Mouse (Mus musculus) cerebral cortex, adult 2 months (tissue): Measurements from ENCODE around the gene Sys1.

Experiments used
- WGBS: fragments of 180-500 bp; shearing (Covaris S2); methylation state at CpG from one replicate; pipeline ENCODE4 v1.1.7; 2018; 5-methylcytosine and 5-hydroxymethylcytosine counted together

Gene Sys1

DNA sequence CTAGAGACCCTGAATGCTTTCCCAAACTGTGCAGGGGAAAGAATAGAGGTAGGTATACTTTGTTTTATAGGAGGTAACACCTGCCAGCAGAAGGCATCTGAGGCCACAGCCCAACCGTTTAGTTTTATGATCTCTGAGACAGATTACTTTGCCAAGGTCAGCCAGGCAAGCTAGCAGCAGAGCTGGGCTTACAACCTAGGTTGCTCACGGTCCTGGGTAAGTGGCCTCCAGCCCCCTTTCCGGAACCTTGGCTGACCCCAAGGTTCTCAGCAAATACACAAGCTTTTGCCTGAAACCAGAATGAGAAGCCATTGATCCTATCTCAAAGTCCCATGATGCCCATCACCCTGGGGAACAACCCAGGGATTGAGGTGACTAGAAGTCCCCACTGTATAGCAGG, 22.1 kb upstream of the Sys1 start:
- 84% methylated on average over 3 of the region's 3 CpGs for WGBS

DNA sequence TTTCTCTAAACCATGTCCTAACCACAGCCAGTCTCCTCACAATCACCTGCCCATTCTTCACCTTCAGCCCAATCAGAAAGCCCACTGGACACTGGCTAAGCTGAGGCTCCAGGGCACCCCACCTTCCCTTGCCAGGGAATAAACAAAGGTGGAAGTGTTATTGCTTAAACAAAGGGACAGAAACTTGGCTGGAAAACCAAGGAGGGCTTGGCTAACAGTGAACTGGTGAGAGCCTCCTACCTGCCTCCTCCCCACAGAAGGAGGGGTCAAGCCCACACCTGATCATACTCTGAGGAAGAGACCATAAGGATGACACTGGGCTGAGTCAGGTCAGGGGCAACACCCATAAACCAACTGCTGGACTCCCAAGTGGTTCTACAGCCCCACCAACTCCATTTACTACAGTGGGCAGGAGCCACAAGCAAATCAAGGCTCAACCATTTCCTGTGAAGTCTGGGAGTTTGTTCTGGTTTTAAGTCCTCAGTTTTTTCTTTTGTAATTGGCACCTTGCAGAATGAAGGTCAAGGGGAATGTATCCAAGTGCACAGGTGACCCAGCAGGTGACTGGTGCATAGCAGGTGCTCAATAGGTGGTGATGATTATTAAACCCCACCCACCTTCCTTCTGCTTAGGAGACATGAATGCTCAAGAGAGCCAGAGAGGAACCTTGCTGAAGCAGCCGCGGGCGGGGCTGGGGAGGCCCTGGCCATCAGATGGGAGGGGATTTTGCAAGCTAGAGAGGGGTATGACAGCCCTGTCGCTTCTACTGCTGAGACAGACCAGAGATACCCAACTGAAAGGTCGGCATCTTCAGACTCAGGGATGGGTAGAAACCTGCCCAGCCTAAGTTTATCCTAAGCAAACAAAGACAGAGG, 21.3 kb upstream of the Sys1 start:
- WGBS: 61% methylated on average over 5 of the region's 5 CpGs

DNA sequence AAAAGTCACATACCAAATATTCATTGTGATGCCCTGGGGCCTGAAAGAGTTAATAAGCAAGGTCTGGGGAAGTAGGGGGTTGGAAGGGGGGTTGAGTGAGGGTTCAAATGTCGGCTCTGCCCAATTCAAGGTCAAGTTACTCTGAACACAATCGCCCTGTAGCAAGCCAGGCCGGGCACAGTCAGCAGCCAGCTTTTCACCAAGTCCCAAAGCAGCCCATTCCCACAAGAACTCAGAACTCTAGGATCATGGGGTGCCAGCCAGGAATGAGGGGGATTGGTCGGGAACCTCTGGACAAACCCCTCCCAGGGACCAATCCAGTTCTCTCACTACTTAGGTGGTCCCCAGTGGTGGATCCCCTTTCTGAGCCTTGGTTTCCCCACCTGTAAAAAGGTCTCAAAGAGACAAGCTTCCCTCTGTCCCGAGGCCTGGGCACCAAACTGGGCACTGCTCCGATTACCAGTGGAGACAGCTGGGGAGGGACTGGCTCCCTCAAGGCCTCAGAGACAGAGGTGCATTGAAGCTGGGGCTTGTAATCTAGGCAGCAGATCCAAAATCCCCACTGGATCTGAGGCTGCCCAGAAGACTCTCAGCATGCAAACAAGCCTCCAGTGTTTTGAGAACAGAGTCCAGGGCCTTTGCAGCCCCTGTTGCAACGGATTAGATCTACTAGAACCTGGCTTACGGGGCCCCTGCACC, 20.4 kb upstream of the Sys1 start:
- 50% methylated on average over 8 of the region's 8 CpGs for WGBS

DNA sequence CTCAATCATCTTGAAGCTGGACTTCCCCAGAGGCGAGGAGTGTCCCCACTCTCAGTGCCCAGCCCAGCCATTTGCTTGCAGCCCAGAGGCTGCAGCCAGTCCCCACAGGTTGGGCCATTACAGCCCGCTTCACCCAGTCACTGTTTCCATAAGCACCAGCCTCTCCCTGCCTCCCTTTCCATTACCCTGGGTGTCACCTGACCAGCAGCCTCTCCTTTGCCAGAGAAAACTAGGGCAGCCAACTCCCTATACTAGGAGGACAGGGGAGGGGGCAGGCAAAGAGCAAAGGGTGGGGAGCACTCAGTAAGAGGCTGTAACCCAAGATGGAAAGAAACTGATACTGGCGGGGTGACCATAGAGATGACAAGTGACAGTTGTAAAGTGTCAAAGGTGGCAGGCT, 19.8 kb upstream of the Sys1 start:
- 80% methylated on average over 3 of the region's 3 CpGs for WGBS

DNA sequence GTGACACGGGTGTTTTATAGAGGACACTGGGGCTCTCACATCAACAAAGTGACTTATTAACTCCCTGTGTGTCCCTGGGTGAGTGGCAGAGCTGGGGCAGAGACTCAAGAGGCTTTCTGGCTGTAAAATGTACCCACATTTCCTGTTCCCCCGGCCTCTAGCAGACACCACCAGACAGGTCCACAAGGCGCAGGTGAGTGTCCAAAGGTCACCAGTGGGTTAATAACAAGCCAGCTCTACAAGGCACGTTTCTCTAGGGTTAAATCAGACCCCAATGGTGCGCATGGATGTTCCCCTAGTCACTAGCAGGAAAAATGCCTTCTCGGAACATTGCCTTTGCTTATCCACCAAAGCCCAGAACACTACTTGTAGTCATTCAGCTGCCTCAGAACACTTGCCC, 19.1 kb upstream of the Sys1 start:
- WGBS: 81% methylated on average over 6 of the region's 6 CpGs

DNA sequence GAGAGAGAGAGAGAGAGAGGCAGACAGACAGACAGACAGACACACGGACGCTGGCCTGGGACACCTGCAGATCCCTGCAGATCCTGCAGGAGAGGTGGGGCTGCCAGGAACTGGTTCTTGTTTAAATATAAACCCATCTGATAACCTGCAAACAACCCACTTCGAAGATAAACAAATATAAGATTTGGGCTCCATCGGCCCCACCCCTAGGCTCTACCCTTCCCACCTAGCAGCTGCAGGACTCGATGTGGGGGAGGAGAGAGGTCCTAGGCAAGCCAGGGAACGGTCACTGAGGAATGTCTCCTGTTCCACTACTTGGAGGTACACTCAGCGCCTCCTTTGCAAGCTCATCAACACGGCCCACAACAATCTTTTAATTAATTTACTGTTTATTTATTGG, 18.5 kb upstream of the Sys1 start:
- 78% methylated on average over 8 of the region's 8 CpGs for WGBS

DNA sequence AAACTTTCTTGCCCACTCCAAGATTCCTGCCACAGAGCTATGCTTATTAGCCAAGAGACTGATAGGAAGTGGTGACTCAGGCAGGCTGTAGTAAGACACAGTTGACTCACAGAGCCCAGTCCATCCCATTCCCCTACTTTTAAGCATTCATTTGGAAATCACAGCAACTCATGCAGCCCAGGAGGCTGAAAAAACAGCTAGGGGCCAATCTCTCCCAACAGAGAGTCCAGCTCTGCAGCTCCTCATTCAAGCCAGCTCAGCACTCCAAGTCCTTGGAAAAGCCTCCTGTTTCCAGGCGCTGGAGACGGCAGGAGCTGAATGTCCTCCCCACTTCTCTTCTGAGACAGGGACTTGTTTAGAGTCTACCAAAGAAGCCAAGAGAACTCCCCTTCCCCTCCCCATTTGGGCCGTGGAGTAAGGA, 17.8 kb upstream of the Sys1 start:
- WGBS: 66% methylated on average over 3 of the region's 3 CpGs

DNA sequence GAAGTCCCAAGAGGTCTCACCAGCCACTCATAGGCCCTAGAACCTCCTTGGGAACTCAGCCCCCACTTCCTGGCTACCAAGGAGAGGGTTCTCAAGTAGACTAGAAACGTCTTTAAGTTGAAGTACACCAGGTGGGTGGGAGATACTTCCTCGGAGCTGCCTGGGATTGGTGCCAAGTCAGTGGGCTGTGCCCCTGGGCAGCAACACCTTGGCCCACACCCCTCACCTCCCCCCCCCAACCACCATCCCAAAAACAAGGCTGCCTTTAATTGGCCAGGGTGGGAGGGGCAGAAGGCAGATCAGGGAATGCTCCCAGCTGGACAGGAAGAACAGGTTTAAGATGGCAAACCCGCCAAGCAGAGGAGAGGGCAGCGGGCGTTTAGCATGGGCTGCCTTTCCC, 16.4 kb upstream of the Sys1 start:
- WGBS: 74% methylated on average over 5 of the region's 5 CpGs

DNA sequence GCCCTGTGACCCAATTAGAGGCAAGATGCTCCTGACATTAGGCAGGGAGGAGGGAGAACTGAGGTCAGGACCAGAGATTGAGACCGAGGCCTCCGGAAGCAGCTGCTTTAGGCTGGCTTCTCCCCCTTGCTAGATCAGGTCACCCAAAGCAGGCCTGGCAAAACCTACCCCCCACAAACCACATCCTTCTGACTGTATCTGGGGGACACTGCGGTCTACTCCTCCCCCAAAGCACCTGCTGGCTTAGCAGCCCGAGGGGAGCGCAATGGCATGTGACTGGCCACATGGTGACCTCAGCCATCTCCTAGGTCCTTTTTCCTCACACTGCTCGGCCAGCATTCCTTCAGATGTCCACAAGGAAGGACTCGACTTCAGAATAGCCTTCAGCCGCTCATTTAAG, 15.6 kb upstream of the Sys1 start:
- WGBS: 70% methylated on average over 8 of the region's 8 CpGs

DNA sequence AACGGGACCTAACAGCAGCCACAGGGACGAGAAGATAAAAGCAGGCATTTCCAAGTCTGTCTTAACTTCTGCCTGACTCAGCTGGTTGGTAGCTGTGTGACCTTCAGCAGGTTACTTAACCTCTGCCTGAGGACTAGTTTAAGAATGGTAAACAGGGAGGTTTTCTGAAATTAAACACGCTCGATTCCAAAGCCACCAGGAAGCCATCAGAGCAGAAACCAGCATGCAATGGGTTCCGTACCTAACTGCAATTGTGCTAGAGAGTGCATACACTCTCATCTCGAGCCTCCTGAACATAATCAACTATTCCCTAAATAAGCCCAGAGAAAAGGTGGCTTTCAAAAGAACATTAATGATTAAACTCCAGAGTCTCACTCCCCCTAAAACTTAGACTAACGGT, 15.0 kb upstream of the Sys1 start:
- 65% methylated on average over 7 of the region's 7 CpGs for WGBS

DNA sequence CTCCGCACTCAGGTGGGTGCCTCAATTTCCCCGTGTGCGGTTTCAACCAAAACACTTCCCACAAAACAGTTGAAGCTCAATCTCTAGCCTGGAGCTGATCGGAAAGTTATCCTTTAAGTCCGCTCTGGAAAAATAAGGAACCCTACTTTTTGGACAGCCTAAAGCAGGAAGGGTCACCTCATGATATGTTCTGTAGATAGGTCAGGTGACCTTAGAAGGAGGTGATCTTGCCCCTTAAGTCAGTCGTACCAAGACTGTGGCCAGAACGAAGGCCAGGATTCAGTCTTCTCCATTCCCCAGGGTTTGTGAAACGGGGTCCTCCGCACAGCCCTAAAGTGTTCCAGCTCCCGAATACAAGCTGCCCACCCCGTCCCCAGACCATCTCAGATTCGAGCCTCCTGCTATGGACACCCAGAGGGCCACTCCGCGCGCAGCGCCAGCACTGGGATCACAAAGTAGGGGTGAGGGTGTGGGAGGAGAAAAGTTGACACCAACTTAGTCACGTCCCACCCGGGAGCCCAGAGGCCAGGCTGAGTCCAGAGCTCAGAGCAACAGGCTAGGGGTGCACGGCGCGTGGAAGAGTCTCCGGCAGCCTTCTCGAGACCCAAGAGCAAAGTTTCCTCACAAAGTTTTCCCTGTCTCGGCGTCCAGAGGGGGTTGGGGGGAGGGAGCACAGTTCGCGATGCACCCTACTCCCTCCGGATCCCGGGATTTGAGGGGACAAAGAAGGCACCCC, 14.3 kb upstream of the Sys1 start:
- 10% methylated on average over 29 of the region's 29 CpGs for WGBS

DNA sequence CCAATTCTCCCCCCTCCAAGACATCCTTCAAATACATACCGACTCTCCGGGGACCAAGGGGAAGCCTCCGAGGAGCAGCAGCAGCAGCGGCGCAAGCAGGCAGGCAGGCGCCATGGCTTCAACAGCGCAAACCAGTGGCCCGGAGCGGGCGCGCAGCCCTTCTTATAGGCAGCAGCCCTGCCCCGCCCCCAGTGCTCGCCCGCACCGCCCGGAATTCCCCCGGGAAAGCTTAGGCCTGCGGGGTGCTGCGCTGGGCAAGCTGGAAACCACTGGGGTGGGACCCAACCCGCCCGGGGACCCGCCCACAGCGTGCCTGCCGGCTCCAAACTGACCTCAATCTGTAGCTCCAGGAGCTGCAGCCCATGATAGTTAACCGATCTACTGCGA, 13.7 kb upstream of the Sys1 start:
- WGBS: 0% methylated on average over 26 of the region's 26 CpGs

DNA sequence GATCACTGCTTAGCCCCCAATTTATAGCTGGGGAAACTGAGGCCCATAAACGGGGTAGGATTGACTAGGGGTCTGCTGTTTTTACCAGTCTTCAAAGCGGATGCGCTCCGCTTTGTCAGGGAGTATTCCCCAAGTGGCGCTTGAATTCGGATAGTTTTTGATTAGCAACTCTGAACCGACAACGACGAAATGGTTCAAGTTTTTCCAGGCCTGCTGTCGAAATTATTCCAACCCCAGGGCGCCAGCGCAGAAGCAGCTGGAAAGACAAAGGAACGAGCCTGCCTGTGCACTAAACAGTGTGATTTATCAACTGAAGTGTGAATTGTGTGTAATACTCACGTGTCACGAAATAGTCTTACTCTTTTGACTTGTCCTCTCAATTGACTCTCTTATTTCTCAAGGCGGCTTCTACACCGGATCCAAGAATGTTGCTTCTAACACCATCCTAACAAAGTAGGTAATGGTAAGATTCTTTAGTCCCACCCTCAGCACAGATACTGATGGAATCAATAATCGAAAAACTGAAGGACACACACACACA, 13.2 kb upstream of the Sys1 start, which contains the start of gene Sdc4:
TSS of gene Sdc4 (minus strand) at position 428 of the 541 bp plus-strand sequence.
- 29% methylated on average over 18 of the region's 18 CpGs for WGBS

DNA sequence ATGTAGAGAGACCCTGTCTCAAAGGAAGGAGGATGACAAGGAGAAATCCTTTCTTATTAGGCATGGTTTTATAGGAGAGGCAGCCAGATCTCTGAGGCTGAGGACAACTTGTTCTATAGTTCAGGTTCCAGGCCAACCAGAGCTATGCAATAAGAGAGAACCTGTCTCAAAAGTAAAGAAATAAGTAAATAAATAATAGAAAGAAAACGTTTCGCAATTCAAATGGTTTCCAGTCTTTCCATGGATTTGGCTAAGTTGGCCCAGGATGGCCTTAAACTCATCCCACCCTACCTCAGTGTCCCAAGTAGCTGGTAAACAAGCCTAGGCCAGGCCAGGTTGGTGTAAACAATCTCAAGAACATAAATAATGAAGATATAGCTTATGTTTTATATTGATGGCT, 12.1 kb upstream of the Sys1 start:
- 88% methylated on average over 2 of the region's 2 CpGs for WGBS

DNA sequence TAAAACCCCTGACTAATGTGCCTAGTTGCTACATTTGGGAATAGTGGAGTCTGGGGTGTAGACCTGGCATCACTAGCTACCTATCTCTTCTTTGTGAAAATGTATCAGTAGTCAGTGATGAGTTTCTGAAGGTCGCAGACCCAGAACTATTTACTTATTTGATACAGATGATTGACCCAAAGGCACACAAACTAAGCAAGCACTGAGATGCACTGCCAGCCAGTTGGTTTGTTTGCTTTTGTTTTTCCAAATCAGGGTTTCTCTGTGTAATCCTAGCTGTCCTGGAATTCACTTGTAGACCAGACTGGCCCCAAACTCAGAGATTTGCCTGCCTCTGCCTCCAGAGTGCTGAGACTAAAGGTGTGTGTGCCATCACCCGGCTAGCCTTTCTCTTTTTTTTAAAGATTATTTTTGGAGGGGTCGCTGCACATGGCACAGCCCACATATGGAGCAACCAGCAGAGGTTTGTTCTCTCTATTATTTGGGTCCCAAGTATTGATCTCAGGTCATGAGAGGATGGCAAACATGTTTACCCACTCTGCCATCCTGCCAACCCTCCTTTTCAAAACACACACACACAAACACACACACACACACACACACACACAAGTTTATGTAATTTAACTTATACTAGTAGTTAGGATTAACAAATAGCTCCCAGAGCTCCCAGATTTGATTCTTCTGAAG, 11.2 kb upstream of the Sys1 start:
- WGBS: 90% methylated on average over 3 of the region's 3 CpGs

DNA sequence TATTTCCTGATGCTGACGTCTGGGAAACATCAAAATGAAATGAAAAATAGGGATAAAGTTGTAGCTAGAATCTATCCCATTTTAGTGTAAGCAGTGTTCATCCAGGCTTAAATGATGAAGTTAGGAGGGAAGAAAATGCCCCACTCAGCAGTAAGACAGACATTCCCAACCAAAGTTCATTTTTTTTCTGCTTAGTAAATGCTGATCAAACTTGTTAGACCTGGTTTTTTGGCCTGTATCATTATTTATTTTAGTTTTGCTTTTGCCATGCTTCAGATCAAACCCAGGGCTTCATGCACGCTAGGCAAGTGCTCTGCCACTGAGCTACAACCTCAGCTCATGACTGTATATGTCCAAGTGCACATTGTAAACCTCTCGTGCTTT, 10.7 kb upstream of the Sys1 start:
- WGBS: 90% methylated on average over 3 of the region's 3 CpGs

DNA sequence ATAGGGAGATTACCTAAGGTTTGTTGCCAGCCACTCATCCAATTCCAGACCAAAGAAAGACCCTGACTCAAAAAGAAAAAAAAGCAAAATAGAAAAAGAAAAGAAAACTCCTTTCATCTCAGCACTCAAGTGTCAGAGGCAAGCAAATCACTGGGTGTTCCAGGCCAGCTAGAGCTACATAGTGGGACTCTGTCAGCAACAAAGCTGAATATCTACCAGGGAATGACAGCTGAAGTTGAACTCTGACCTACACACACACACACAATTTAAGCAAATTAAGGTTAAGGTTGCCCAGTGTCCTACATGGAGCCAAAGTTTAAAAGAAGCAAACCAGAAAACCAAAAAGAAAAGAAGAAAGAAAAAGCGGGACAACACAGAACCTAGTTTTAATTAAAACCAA, 8.6 kb upstream of the Sys1 start:
- WGBS: 90% methylated on average over 1 of the region's 1 CpGs

DNA sequence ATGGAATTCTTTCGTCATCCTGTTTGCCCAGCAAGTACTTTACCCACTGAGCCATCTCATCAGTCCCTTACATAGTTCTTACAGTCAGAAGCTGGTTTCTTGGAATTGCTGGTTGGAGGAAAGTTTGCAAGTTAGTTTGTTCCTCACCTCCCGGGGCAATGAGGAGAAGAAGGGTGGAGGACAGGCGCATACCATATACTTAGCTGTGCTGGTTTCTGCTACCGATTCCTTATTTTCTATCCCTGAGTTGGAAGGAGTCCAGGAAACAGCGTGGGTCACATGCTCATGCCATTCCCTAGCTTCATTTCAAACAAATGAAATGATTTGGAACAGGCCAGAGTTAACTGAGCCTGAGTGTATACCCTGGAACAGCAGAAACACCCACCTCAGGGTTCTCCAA, 7.8 kb upstream of the Sys1 start:
- WGBS: 81% methylated on average over 5 of the region's 5 CpGs

DNA sequence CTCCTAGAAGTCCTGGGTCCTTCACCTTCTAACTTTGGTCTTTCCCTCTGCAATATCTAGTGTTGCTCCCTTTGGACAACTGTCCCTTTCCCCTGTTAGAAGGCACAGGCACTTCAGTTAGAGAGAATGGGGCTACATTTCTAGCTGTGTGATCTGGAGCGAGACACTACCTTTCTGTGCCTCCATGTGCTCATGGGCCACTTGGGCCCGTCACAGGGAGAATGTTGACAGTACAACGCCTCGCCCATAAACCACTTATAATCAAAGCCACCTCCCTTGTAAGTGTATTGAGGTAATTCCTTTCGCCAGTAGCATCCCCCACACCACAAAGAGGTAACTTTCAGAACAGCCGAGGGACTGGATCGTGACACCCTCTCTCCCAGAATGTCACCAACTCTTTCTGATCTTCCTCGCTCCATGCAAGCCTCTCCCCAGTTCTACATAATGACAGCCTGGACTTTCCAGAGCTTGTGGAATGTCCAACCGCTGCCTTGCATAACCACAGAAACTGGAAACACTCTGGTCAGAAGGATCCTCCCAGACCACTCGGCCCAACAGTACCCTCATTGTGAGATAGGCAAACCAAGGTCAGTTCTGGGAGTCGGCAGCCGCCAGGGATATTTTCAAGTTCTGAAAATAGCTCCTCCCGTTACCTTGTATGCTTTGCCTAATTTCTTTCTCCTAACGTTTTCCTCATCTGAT, 7.3 kb upstream of the Sys1 start:
- 92% methylated on average over 14 of the region's 14 CpGs for WGBS

DNA sequence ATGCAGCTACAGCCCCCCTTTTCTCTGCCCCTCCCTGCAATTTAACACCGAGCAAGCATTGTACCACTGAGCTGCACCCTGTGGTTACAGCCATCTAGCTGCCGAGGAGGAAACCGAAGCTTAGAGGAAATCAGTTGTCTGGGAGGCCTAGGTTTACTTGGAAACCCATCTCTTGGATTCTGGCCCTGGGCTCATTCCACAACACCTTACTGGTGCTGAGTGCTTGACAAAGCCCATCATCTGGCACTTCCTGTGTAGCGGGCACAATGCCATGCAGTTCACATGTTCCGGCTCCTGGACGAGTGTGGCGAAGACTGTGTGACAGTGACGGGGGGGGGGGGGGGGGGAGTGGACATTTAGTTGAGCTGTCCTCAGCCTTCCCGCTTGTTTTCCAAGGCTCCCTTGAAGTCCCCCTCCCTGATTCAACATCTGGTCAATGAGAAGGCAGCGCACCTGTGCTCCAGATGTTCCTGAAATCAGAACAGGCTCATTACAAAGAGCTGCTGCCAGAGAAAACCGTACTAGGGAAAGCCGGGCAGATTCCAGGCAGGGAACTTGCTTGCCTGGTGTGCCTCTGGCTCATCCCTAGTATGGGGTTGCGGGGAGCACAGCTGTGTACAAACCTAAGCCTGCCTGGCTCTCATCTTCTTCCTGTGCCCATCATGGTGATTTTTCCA, 4.6 kb upstream of the Sys1 start:
- WGBS: 56% methylated on average over 13 of the region's 13 CpGs
